Mouse (Mus musculus) heart, adult 2 months (tissue): Measurements from ENCODE around the gene Gmds. TPM values are rescaled to one million over a fixed set of nuclear protein-coding genes. Genes with fewer than 3 reads are reported as not detected.

Experiments used
- DNase-seq, 2 experiments: peaks; one replicate each; pipeline ENCODE4 v3.0.0; 2021
- H3K27ac ChIP-seq: fragments of 200-600 bp; 2 replicates; pipeline ENCODE4 v1.8.1; 2022
- H3K27me3 ChIP-seq: fragments of 200-500 bp; 2 replicates; pipeline ENCODE4 v1.6.1; 2012; ENCODE audit warnings: mild to moderate bottlenecking, low read length, inconsistent platforms, mixed read lengths; ENCODE audit not compliant: control insufficient read depth, insufficient read depth
- H3K36me3 ChIP-seq: fragments of 200-500 bp; 2 replicates; pipeline ENCODE4 v1.6.1; 2012; ENCODE audit warnings: low read length, inconsistent platforms; ENCODE audit not compliant: control insufficient read depth, insufficient read depth
- H3K4me1 ChIP-seq: fragments of 200-500 bp; 2 replicates; pipeline ENCODE4 v1.6.1; 2011; ENCODE audit warnings: low read length; ENCODE audit not compliant: control insufficient read depth, insufficient read depth
- H3K4me3 ChIP-seq: fragments of 200-600 bp; 2 replicates; pipeline ENCODE4 v1.8.1; 2022
- H3K79me2 ChIP-seq: fragments of 200-500 bp; replicated peaks from 2 replicates; pipeline ENCODE4 v1.6.1; 2012; ENCODE audit warnings: mild to moderate bottlenecking, inconsistent platforms, low read length, moderate library complexity, mixed read lengths; ENCODE audit not compliant: control insufficient read depth, insufficient read depth
- H3K9ac ChIP-seq: fragments of 200-500 bp; 2 replicates; pipeline ENCODE4 v1.6.1; 2012; ENCODE audit warnings: low read depth, mild to moderate bottlenecking, control low read depth, inconsistent platforms, low read length, mixed read lengths
- CTCF ChIP-seq: fragments of 200-600 bp; IDR thresholded peaks from 2 replicates; pipeline ENCODE4 v1.8.1; 2022; ENCODE audit warnings: antibody characterized with exemption, mild to moderate bottlenecking, moderate library complexity
- EP300 ChIP-seq: fragments of 200-500 bp; IDR thresholded peaks from 2 replicates; pipeline ENCODE4 v1.6.1; 2011; ENCODE audit warnings: low read depth, low read length, control low read depth; ENCODE audit not compliant: insufficient read depth
- POLR2A ChIP-seq: fragments of 200-500 bp; IDR thresholded peaks from 2 replicates; pipeline ENCODE4 v1.6.1; 2011; ENCODE audit warnings: mild to moderate bottlenecking, low read depth, low read length, control low read depth; ENCODE audit not compliant: insufficient read depth
- WGBS: fragments of 180-500 bp; shearing (Covaris S2); methylation state at CpG from one replicate; pipeline ENCODE4 v1.1.7; 2018; 5-methylcytosine and 5-hydroxymethylcytosine counted together
- intact Hi-C: fragments of 180-260 bp; cut with DNase I; formaldehyde crosslinking; loops from one replicate; pipeline ENCODE4 v1.15.1; 2025
- polyA plus RNA-seq: library from polyadenylated mRNA; depleted of rRNA; stranded (reverse); fragments of >200 nt; gene quantifications from 2 replicates; pipeline ENCODE4 v1.2.3, GENCODE M21; 2012
- total RNA-seq, 2 experiments: library from RNA; stranded (reverse); gene quantifications; 2 replicates each; pipeline ENCODE4 v1.2.3; 2021

Gene Gmds
- total and polyA plus RNA-seq, 3 experiments, result 4.2 to 6.0 (median 5.2) TPM

GRCm38 (mm10) chr13:31804571-31804970, 534.0 kb downstream of the Gmds start:
- H3K36me3 ChIP-seq, result no peaks in the 10 kb centered on the region
- intact Hi-C loops, result loop anchor here (5.0 to 10.0 kb wide), 2 partner anchors 858 to 1000 kb away; partner anchors contain the start of genes D930007J09Rik and Wrnip1
- no peak for TF ChIP-seq EP300
- TF ChIP-seq POLR2A, result no peak
- TF ChIP-seq CTCF, result no peak
- DNase-seq, result no peak
- WGBS, result 54% methylated on average over 7 of the region's 7 CpGs
- no peak overlapping the region for H3K27ac ChIP-seq
- H3K27me3 ChIP-seq, result peaks cover 21% of the 10 kb centered on the region
- no peaks in the 10 kb centered on the region; the same call in 1 of the 2 replicates for H3K79me2 ChIP-seq
- no peak overlapping the region for H3K9ac ChIP-seq
- peaks cover 2% of the 10 kb centered on the region; the same call in 1 of the 2 replicates for H3K4me1 ChIP-seq
- H3K4me3 ChIP-seq, result no peak overlapping the region

DNA sequence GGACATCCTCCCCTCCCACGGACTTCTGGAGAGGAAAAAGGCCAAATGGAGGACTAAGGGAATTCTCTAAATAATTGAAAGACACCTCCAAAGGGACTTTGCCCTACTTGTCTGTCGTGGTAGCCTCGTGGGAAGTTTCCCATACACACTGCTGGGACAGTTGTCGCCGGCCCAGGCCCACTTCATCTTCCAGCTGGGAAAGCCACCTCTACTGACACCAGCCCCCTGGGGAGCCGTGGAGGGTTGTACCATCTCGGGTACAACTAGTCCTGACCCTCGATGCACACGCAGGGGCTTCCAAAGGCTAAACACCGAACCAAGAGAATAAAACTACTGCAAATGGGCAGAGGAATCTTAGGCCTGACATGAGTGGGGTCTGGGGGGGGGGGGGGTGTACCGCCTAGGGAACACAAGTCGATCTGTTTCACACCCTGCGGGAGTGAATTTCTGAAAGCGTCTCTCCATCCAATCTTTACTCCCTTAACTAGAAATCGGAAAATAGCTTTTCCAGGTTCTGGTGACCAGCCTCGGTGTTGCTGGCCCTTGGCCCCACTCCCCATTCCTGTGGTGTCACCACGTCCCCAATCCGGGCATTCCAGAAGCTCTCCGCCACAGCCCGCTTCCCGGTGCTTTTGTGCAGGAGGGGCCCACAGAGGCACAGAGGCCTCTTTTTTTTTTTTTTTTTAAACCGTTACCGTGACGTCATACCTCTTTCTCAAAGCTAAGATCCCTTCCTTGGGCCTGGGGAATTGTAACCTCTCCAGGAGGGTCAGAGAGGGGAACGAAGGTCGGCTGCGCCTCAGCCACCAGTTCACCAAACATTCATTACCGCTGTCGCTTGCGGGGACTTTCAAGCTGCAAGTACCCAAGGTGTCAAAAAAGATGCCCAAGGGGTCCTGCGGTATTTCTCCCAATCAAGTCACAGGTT, 535.1 kb downstream of the Gmds start:
- intact Hi-C loops, result loop anchor here (5.0 to 10.0 kb wide), 2 partner anchors 859 to 1001 kb away; partner anchors contain the start of genes D930007J09Rik and Wrnip1
- Histone ChIP-seq H3K9ac (no peak overlapping the region), H3K27ac (no peak overlapping the region), H3K79me2 (no peaks in the 10 kb centered on the region; the same call in 1 of the 2 replicates), H3K4me3 (no peak overlapping the region), H3K4me1 (peaks cover 2% of the 10 kb centered on the region; the same call in 1 of the 2 replicates), H3K36me3 (no peaks in the 10 kb centered on the region), H3K27me3 (peaks cover 20% of the 10 kb centered on the region)
- TF ChIP-seq POLR2A, result no peak
- 30% methylated on average over 31 of the region's 31 CpGs for WGBS
- DNase-seq, result no peak

GRCm38 (mm10) chr13:31802447-31802846, 536.1 kb downstream of the Gmds start:
- peaks cover 15% of the 10 kb centered on the region for H3K27me3 ChIP-seq
- no peaks in the 10 kb centered on the region for H3K79me2 ChIP-seq
- H3K4me1 ChIP-seq, result peaks cover 2% of the 10 kb centered on the region; the same call in 1 of the 2 replicates
- H3K27ac ChIP-seq, result no peak overlapping the region
- TF ChIP-seq CTCF (no peak), POLR2A (no peak), EP300 (no peak)
- no peak for DNase-seq
- H3K4me3 ChIP-seq, result no peak overlapping the region
- WGBS, result 30% methylated on average over 5 of the region's 5 CpGs
- H3K9ac ChIP-seq, result no peak overlapping the region
- intact Hi-C loops, result loop anchor here (5.0 to 10.0 kb wide), 2 partner anchors 860 to 1002 kb away; partner anchors contain the start of genes D930007J09Rik and Wrnip1
- H3K36me3 ChIP-seq, result no peaks in the 10 kb centered on the region

- no peak for TF ChIP-seq POLR2A
- TF ChIP-seq CTCF, result no peak
- TF ChIP-seq EP300, result no peak
- H3K4me3 ChIP-seq, result peak overlapping the region; percentile 45
- no peak overlapping the region for H3K27ac ChIP-seq
- H3K4me1 ChIP-seq, result peaks cover 2% of the 10 kb centered on the region; the same call in 1 of the 2 replicates
- WGBS, result 11% methylated on average over 25 of the region's 25 CpGs
- H3K9ac ChIP-seq, result no peak overlapping the region
- peaks cover 10% of the 10 kb centered on the region for H3K27me3 ChIP-seq
- intact Hi-C loops, result loop anchor here (1.0 to 10.0 kb wide), 7 partner anchors 154 to 1003 kb away; partner anchors contain the start of genes D930007J09Rik and Wrnip1
- no peaks in the 10 kb centered on the region for H3K36me3 ChIP-seq
- H3K79me2 ChIP-seq, result no peaks in the 10 kb centered on the region
- no peak for DNase-seq
Measured at GRCm38 (mm10) chr13:31801703-31802305, 536.7 kb downstream of the Gmds start.

DNA sequence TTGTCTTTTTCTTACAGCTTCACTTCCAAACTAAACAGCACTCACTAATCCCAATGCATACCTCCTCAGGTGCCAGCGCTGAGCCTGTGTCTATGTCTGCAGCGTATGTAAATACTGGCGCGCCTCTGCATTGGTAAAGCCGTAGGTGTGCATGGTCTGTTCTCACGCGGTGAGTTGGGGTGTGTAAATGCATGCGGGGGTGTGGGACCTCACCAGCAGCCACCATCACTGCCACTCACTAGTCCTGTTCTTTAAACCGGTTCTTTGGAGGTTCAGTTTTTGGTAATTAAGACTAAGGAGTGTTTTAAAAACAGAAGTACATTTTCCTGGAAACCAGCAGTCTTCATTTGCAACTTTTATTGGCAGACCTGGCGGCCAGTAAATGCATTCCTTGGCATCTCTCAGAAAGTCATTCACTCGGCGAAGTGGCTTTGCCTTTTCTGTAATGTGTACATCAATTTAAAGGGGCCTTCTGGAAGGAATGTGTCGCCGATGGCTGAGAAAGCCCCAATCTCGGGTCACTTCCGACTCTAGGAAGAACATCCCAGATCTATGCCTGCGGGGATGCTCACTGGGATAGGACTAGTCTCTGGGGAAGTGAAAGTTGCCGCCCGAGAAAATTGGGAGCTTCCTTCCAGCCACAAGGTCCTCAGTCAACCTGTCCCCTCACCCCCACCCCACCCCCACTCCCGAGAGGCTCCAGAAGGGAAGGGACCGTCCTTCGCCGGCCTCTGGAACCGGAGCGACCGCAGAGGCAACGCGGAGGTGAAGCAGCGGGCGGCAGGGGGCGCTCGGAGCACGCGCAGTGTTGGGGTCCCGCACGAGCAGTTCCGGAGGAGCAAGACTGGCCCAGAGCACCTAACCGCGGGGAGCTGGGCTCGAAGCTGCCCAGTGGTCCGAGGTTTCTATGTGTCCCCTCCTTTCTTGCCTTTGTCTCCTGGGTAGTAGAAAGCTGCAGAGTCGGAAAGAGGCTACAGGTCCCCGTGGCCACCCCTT, 537.7 kb downstream of the Gmds start:
- no peak overlapping the region for H3K9ac ChIP-seq
- intact Hi-C loops, result loop anchor here (1.0 to 10.0 kb wide), 7 partner anchors 155 to 1004 kb away; partner anchors contain the start of genes D930007J09Rik and Wrnip1
- peak; percentile 88 to 93 for DNase-seq
- H3K4me1 ChIP-seq, result peaks cover under 1% of the 10 kb centered on the region; the same call in 1 of the 2 replicates
- H3K27me3 ChIP-seq, result peaks cover 10% of the 10 kb centered on the region
- no peak overlapping the region for H3K27ac ChIP-seq
- 7% methylated on average over 43 of the region's 43 CpGs for WGBS
- H3K4me3 ChIP-seq, result peak overlapping the region; percentile 45
- TF ChIP-seq POLR2A (no peak), EP300 (peak; percentile 69; the same call in 1 of the 2 replicates), CTCF (peak; percentile 87)
- H3K79me2 ChIP-seq, result no peaks in the 10 kb centered on the region
- no peaks in the 10 kb centered on the region for H3K36me3 ChIP-seq
